Mouse (Mus musculus) heart, embryonic 12.5 days (tissue): ENCODE data around the gene Trmt13. TPM values are rescaled to one million over a fixed set of nuclear protein-coding genes. Genes with fewer than 3 reads are reported as not detected.
"Not testable (repeated sequence)": the region's sequence is repeated elsewhere in the genome, so short reads cannot be mapped to it uniquely, and the experiment has no call there.

Source experiments
- ATAC-seq: fragments of 200-750 bp; cut with Nextera tagmentation; 2 replicates; pipeline ENCODE4 v1.8.0; 2017; ENCODE audit warnings: moderate TSS enrichment, moderate library complexity; ENCODE audit not compliant: insufficient number of reproducible peaks, low FRiP score
- H3K27ac ChIP-seq: fragments of 300-500 bp; sonication (generic); 2 replicates; pipeline ENCODE4 v1.5.1; 2016; ENCODE audit warnings: mild to moderate bottlenecking, moderate library complexity; ENCODE audit not compliant: poor library complexity, severe bottlenecking
- H3K27me3 ChIP-seq: fragments of 300-500 bp; sonication (generic); replicated peaks from 2 replicates; pipeline ENCODE4 v1.6.1; 2016; ENCODE audit warnings: mild to moderate bottlenecking, moderate library complexity
- H3K36me3 ChIP-seq: fragments of 300-500 bp; sonication (generic); 2 replicates; pipeline ENCODE4 v1.6.1; 2016; ENCODE audit warnings: mild to moderate bottlenecking, moderate library complexity
- H3K4me1 ChIP-seq: fragments of 300-500 bp; sonication (generic); replicated peaks from 2 replicates; pipeline ENCODE4 v1.6.1; 2016; ENCODE audit warnings: mild to moderate bottlenecking
- H3K4me2 ChIP-seq: fragments of 300-500 bp; sonication (generic); 2 replicates; pipeline ENCODE4 v1.6.1; 2016; ENCODE audit warnings: mild to moderate bottlenecking, moderate library complexity
- H3K4me3 ChIP-seq: fragments of 300-500 bp; sonication (generic); 2 replicates; pipeline ENCODE4 v1.5.1; 2016; ENCODE audit warnings: mild to moderate bottlenecking
- H3K9ac ChIP-seq: fragments of 300-500 bp; sonication (generic); 2 replicates; pipeline ENCODE4 v1.6.1; 2016; ENCODE audit warnings: mild to moderate bottlenecking, moderate library complexity
- H3K9me3 ChIP-seq: fragments of 300-500 bp; sonication (generic); replicated peaks from 2 replicates; pipeline ENCODE4 v1.6.1; 2016; ENCODE audit warnings: mild to moderate bottlenecking, moderate library complexity
- WGBS: fragments of 180-500 bp; shearing (Covaris S2); methylation state at CpG from one replicate; pipeline ENCODE4 v1.1.7; 2016; 5-methylcytosine and 5-hydroxymethylcytosine counted together
- polyA plus RNA-seq: library from polyadenylated mRNA; unstranded; fragments of >200 nt; fragmentation: Nextera tagmentation; extraction: Ambion mirVana; gene quantifications from 2 replicates; pipeline ENCODE4 v1.2.1, GENCODE M21; 2016

Trmt13 gene
- polyA plus RNA-seq = 21.8 and 24.0 TPM in 2 replicates

- Histone ChIP-seq H3K9ac (no peak within 1 kb of the TSS), H3K27me3 (no peaks in the 10 kb centered on the region), H3K4me2 (no peak within 1 kb of the TSS), H3K4me3 (no peak within 1 kb of the TSS), H3K9me3 (no peaks in the 10 kb centered on the region), H3K36me3 (peaks cover 61% of the 10 kb centered on the region), H3K4me1 (no peaks in the 10 kb centered on the region), H3K27ac (no peak within 1 kb of the TSS)
- no peak for ATAC-seq
- WGBS = 83% methylated on average over 10 of the region's 10 CpGs
Measured at GRCm38 (mm10) chr3:116614295-116614892, at the start of gene Trmt13. Trmt13 (minus strand) TSS chr3:116614587.

DNA sequence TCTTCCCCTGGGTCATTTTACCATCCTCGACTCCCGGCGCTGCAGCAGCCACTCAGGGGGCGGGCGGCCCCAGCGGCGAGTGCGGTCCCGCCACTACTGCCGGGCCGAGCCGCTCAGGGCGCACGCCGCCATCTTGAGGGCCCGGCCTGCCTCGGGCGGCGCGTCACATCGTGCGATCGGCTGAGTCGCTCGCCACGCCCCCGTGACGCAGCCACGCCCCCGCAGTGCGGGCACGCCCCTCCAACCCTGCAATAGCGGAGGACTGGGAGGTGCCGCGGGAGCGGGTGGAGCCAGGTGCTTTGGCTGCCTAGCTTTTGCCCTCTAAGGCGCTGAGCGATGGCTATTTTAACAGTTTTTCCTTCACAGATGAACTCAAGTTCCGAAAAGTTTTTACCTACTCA is 48.1 kb upstream of the Trmt13 start, which contains the start of gene Mfsd14a:
Gene Mfsd14a, minus strand, starts transcription at position 215 of the 401 bp plus-strand sequence.
- H3K36me3 ChIP-seq = peaks cover 5% of the 10 kb centered on the region; the same call in 1 of the 2 replicates
- WGBS = under 1% methylated on average over 39 of the region's 39 CpGs
- H3K9ac ChIP-seq = peak within 1 kb of the TSS; percentile 96
- H3K4me3 ChIP-seq = peak within 1 kb of the TSS; percentile 91
- H3K4me2 ChIP-seq = peak within 1 kb of the TSS; percentile 75
- peak within 1 kb of the TSS; percentile 93 for H3K27ac ChIP-seq
- no peaks in the 10 kb centered on the region for H3K9me3 ChIP-seq
- no peaks in the 10 kb centered on the region for H3K27me3 ChIP-seq
- peaks cover 35% of the 10 kb centered on the region for H3K4me1 ChIP-seq
- peak; percentile 100 for ATAC-seq

DNA sequence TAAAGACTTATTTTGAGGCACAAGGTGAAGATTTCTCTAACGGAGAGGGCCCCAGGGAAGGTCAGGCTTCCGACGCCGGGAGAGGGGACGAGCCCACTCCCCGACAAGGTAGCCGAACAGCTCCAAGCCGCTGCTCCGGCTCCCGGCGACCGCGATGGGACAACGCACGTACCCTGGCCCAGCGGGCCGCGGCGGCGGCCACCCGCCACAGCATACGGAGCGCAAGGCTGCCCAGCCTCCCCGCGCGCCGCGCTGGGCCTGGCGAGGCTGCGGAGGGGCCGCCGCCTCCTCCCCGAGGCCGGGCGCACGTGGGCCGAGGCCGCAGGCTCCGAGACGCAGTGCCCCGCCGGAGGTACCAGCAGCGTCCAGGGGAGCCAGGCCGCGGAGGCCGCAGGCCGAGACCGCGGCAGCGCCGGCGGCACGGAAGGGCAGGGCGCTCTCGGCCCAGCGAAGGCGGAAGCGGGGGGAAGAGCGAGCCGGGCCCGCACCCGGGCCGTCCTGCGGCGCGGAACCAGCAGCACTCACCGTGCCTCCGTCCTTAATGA is 47.6 kb upstream of the Trmt13 start:
- WGBS = 0% methylated on average over 67 of the region's 68 CpGs
- Histone ChIP-seq H3K4me3 (peak overlapping the region; percentile 91), H3K27me3 (no peaks in the 10 kb centered on the region), H3K36me3 (no peaks in the 10 kb centered on the region), H3K9me3 (no peaks in the 10 kb centered on the region), H3K4me1 (peaks cover 40% of the 10 kb centered on the region), H3K27ac (peak overlapping the region; percentile 93), H3K9ac (peak overlapping the region; percentile 96), H3K4me2 (peak overlapping the region; percentile 75)
- ATAC-seq = peak; percentile 85

DNA sequence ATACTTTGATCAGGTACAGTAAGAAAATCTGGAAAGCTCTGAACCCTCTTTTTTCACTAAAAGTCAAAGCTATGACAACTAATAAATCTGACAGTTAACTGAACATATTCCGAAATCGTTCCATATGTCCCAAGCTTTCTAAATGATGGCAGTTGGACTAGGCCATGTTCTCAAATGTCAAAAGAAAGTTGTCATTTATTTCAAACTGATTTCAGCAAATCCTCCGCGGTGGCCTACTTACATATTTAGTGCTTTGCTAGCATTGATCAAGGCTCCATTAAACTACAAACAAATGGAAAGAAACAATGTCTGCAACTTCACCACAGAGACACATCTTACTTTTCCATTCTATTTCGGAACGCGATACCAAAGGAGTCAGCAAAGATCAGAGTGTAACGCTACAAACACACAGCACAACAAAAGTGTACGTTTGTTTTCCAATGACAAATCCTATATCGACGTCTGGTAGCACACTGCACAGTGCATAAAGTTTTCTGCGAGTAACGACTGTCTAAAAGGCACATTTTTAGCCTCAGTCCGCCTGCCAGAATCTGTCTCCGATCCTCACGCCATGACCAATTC is 47.0 kb upstream of the Trmt13 start:
- Histone ChIP-seq H3K4me1 (peaks cover 45% of the 10 kb centered on the region), H3K9ac (peak overlapping the region; percentile 96), H3K27me3 (no peaks in the 10 kb centered on the region), H3K36me3 (no peaks in the 10 kb centered on the region), H3K9me3 (no peaks in the 10 kb centered on the region), H3K4me2 (peak overlapping the region; percentile 75), H3K27ac (peak overlapping the region; percentile 93), H3K4me3 (peak overlapping the region; percentile 91)
- ATAC-seq = no peak
- 6% methylated on average over 16 of the region's 16 CpGs for WGBS

DNA sequence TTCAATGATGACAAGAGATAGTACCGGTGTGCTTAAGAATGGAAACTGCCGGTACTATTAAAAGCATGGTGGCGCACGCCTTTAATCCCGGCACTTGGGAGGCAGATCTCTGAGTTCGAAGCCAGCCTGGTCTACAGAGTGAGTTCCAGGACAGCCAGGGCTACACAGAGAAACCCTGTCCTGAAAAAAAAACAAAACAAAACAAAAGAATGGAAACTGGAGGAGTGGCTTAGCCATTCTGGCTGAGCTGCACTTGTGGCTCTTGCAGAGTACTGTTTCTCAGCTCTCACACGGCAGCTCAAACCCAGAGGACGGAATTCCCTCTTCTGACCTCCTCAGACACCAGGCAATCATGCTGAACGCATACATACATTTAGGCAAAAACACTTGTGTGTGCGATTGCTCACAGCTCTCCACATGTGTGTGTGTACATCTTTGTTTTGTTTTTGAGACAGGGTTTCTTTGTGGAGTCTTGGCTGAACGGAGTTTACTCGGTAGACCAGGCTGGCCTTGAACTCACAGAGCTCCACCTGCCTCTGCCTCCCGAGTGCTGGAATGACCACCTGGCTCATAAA is 45.6 kb upstream of the Trmt13 start:
- H3K4me1 ChIP-seq = peaks cover 49% of the 10 kb centered on the region
- no peak for ATAC-seq
- no peaks in the 10 kb centered on the region for H3K9me3 ChIP-seq
- no peaks in the 10 kb centered on the region for H3K36me3 ChIP-seq
- no peak overlapping the region; the same call in 1 of the 2 replicates for H3K27ac ChIP-seq
- H3K9ac ChIP-seq = no peak overlapping the region
- H3K27me3 ChIP-seq = no peaks in the 10 kb centered on the region
- peak overlapping the region; percentile 28 for H3K4me2 ChIP-seq
- no peak overlapping the region for H3K4me3 ChIP-seq
- 69% methylated on average over 13 of the region's 13 CpGs for WGBS

DNA sequence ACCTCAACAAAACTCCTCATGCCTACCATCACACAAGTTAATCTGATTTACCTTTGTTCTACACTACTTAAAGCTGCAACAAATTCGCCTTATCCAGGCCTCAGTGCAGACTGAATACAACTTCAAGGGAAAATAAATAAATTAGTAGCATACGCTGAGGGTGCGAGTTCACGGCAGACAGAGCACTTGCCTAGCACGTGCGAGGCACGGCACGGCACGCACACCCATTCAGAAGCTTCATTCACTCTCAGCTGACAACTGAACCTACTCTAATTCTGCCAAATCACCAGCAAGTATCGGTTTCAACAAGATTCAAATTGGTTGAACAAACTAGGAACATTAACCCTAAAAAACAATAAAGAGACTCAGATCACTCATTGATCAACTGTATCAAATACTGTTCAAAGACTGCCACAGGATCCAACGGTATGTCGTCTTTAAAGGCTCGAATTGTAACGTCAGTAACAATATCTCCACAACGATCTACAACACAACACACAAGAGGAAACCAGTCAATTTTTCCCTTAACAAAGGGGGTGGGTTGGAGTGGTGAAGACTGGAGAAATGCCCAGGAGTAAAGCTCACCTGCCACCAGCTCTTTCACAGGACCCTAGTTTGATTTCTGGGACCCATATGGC is 44.7 kb upstream of the Trmt13 start:
- H3K9ac ChIP-seq = no peak overlapping the region
- WGBS = 83% methylated on average over 15 of the region's 15 CpGs
- no peaks in the 10 kb centered on the region for H3K9me3 ChIP-seq
- no peak for ATAC-seq
- H3K4me3 ChIP-seq = no peak overlapping the region
- H3K4me2 ChIP-seq = no peak overlapping the region
- H3K27me3 ChIP-seq = no peaks in the 10 kb centered on the region
- H3K36me3 ChIP-seq = no peaks in the 10 kb centered on the region
- H3K27ac ChIP-seq = no peak overlapping the region
- peaks cover 49% of the 10 kb centered on the region for H3K4me1 ChIP-seq

GRCm38 (mm10) chr3:116656184-116656965 is 42.0 kb upstream of the Trmt13 start:
- no peak overlapping the region for H3K9ac ChIP-seq
- H3K27me3 ChIP-seq = no peaks in the 10 kb centered on the region
- H3K4me3 ChIP-seq = no peak overlapping the region
- no peak overlapping the region for H3K4me2 ChIP-seq
- peaks cover 61% of the 10 kb centered on the region for H3K4me1 ChIP-seq
- H3K36me3 ChIP-seq = no peaks in the 10 kb centered on the region
- ATAC-seq = no peak
- WGBS = 71% methylated on average over 7 of the region's 7 CpGs
- H3K27ac ChIP-seq = no peak overlapping the region
- no peaks in the 10 kb centered on the region for H3K9me3 ChIP-seq

DNA sequence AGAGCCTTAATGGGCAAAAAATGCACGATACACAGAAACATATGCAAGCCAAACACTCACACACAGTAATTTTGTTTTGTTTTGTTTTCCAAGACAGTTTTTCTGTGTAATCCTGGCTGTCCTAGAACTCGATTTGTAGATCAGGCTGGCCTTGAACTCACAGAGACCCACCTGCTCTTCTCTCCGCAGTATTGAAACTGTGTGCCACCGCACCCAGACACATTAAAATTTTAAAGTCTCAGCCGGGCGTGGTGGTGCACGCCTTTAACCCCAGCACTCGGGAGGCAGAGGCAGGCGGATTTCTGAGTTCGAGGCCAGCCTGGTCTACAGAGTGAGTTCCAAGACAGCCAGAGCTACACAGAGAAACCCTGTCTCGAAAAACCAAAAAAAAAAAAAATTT is 39.7 kb upstream of the Trmt13 start:
- WGBS = 93% methylated on average over 11 of the region's 11 CpGs

DNA sequence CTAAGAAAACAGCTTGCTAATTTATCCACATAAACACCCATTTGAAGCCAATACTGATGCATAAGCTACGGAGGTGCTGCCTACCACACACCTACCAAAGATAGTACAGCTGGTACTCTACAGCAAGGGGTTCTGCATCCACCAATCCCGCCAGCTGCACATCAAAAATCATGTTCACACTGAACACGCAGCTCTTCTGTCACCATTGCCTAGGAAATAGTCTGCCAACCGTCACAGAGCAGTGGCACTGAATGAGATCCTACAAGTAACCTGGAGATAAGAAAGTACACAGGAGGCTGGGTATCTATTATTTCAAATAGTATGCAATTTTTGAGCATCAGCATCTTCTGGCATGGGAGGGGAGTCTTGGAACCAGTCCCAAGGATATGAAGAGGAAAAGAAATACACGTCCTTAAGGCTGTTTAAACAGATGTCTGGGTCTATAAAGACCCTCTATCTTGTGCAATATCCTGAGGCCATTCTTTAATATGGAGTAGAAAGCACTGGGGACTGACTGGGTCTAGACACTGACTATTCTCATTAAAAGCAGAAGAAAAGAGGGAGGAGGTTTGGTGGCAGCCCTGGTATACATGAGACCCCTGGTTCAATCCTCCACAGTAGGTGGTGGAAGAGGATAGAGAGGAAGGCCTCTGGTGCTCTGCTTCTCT is 39.0 kb upstream of the Trmt13 start:
- H3K27me3 ChIP-seq = no peaks in the 10 kb centered on the region
- peaks cover 41% of the 10 kb centered on the region for H3K4me1 ChIP-seq
- no peak overlapping the region; the same call in 1 of the 2 replicates for H3K27ac ChIP-seq
- 47% methylated on average over 5 of the region's 5 CpGs for WGBS
- H3K4me3 ChIP-seq = no peak overlapping the region
- peaks cover 20% of the 10 kb centered on the region for H3K36me3 ChIP-seq
- no peak overlapping the region for H3K4me2 ChIP-seq
- H3K9me3 ChIP-seq = no peaks in the 10 kb centered on the region
- H3K9ac ChIP-seq = no peak overlapping the region
- no peak for ATAC-seq

More for the DNA sequence above, 39.7 kb upstream of the Trmt13 start:
- peaks cover 13% of the 10 kb centered on the region for H3K36me3 ChIP-seq
- not testable (repeated sequence) for ATAC-seq, H3K27me3 ChIP-seq, H3K27ac ChIP-seq, H3K4me2 ChIP-seq, H3K9ac ChIP-seq, H3K4me3 ChIP-seq, H3K9me3 ChIP-seq
- H3K4me1 ChIP-seq = peaks cover 45% of the 10 kb centered on the region

- H3K4me1 ChIP-seq = peaks cover 29% of the 10 kb centered on the region
- no peaks in the 10 kb centered on the region for H3K9me3 ChIP-seq
- 55% methylated on average over 3 of the region's 3 CpGs for WGBS
- ATAC-seq = no peak
- H3K9ac ChIP-seq = no peak overlapping the region
- no peak overlapping the region for H3K27ac ChIP-seq
- no peak overlapping the region for H3K4me2 ChIP-seq
- H3K4me3 ChIP-seq = no peak overlapping the region
- peaks cover 24% of the 10 kb centered on the region for H3K36me3 ChIP-seq
- H3K27me3 ChIP-seq = no peaks in the 10 kb centered on the region
Measured at GRCm38 (mm10) chr3:116652033-116652446, 37.7 kb upstream of the Trmt13 start.
